Mouse (Mus musculus) testis, adult 2 months (tissue): Measurements from ENCODE around the gene Scgb1c1.

Experiments used
- CTCF ChIP-seq: fragments of 200-500 bp; IDR thresholded peaks from 2 replicates; pipeline ENCODE4 v1.5.1; 2012; ENCODE audit warnings: low read depth, mild to moderate bottlenecking, inconsistent platforms, low read length, moderate library complexity; ENCODE audit not compliant: control insufficient read depth, insufficient read depth, insufficient replicate concordance
- POLR2A ChIP-seq: fragments of 200-500 bp; IDR thresholded peaks from 2 replicates; pipeline ENCODE4 v1.6.1; 2012; ENCODE audit warnings: low read depth, mild to moderate bottlenecking, inconsistent platforms, low read length, moderate library complexity; ENCODE audit not compliant: control insufficient read depth

GRCm38 (mm10) chr7:140831447-140831846 lies 13.9 kb upstream of the Scgb1c1 start:
- no peak for TF ChIP-seq CTCF
- TF ChIP-seq POLR2A: no peak
